Comparison of ENCODE assay signal across 26 mouse cellular contexts in the genomic region with DNA sequence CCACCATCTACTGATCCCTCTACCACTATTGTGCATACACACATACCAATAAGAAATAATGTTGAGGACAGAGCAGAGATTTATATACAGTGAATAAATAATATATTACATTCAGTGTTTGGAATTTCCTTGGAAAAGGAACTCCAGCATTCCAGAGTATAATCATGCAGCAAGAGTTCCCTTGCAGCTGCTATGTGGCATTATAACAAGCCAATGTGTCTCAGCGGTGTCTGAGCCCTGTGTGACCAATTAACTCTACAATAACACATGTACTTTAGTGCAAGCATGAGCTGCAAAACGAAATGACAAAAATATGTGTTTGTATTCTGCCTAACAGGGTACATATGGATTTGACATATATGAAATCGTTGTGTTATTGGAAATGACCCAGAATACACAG.
"Had no signal": no experiment of that assay in that cellular context is flagged by ENCODE, and none has a peak within 500 bp of the region (broad histone marks: within the 10 kb centered on the region; RNA-seq: fewer than 3 reads in every experiment).

No protein-coding gene starts in this region.

- H3K4me2 ChIP-seq: heart, embryonic 12.5 days; hindbrain, embryonic 12.5 days; hindbrain, embryonic 14.5 days; intestine, embryonic 15.5 days; kidney, embryonic 15.5 days; limb, embryonic 15.5 days; liver, embryonic 12.5 days had no signal

- H3K9ac ChIP-seq: heart, embryonic 12.5 days; hindbrain, embryonic 12.5 days; hindbrain, embryonic 14.5 days; intestine, embryonic 15.5 days; kidney, embryonic 15.5 days; limb, embryonic 15.5 days; liver, embryonic 12.5 days; liver, embryonic 14.5 days had no signal

- H3K27ac ChIP-seq: heart, embryonic 10.5 days; hindbrain, embryonic 10.5 days; hindbrain, embryonic 12.5 days; hindbrain, embryonic 14.5 days; intestine, embryonic 15.5 days; kidney, embryonic 15.5 days; layer of hippocampus, adult 2 months; left cerebral cortex, adult 2 months; limb, embryonic 15.5 days; liver, embryonic 12.5 days; liver, embryonic 14.5 days had no signal

- H3K9me3 ChIP-seq: heart, embryonic 10.5 days; heart, embryonic 12.5 days; hindbrain, embryonic 10.5 days; hindbrain, embryonic 12.5 days; intestine, embryonic 15.5 days; kidney, embryonic 15.5 days; limb, embryonic 15.5 days; liver, embryonic 12.5 days had no signal

- DNase-seq: gastrocnemius, adult 2 months; gastrocnemius, postnatal 10 days; gastrocnemius, postnatal 25 days; heart, adult 18-20 months; heart, postnatal 10 days; heart, postnatal 4 days; kidney, adult 2 months; kidney, adult 9 months; kidney, postnatal 10 days; kidney, postnatal 25 days; kidney, postnatal 4 days had no signal

- H3K27me3 ChIP-seq: heart, embryonic 12.5 days; hindbrain, embryonic 12.5 days; intestine, embryonic 15.5 days; kidney, embryonic 15.5 days; limb, embryonic 15.5 days; liver, embryonic 12.5 days had no signal

- H3K4me1 ChIP-seq: intestine, embryonic 15.5 days; kidney, embryonic 15.5 days; liver, embryonic 12.5 days had no signal

- ATAC-seq: hindbrain, embryonic 16.5 days; inflammation-experienced regulatory T-cells, adult 6 months; intestine, embryonic 15.5 days; intestine, postnatal 0 days; liver, embryonic 12.5 days had no signal

- H3K36me3 ChIP-seq: heart, embryonic 10.5 days; heart, embryonic 12.5 days; hindbrain, embryonic 10.5 days; hindbrain, embryonic 12.5 days; intestine, embryonic 15.5 days; kidney, embryonic 15.5 days; limb, embryonic 15.5 days; liver, embryonic 12.5 days had no signal

- H3K4me3 ChIP-seq: gastrocnemius, adult 2 months; heart, embryonic 10.5 days; heart, embryonic 12.5 days; hindbrain, embryonic 10.5 days; hindbrain, embryonic 12.5 days; intestine, embryonic 15.5 days; kidney, embryonic 15.5 days; layer of hippocampus, adult 2 months; left cerebral cortex, adult 2 months; limb, embryonic 15.5 days; liver, embryonic 12.5 days had no signal
